Mouse (Mus musculus) left cerebral cortex, postnatal 10 days (tissue): ENCODE data around the gene Fam120c. TPM values are rescaled to one million over a fixed set of nuclear protein-coding genes. Genes with fewer than 3 reads are reported as not detected.

Experiments used
- DNase-seq, 2 experiments: peaks; one replicate each; pipeline ENCODE4 v3.0.0; 2021 to 2022; ENCODE audit warnings: low spot score in 2 of 2, mixed read lengths in 1 of 2; ENCODE audit errors: extremely low spot score in 1 of 2
- intact Hi-C: fragments of 180-260 bp; cut with DNase I; formaldehyde crosslinking; loops from one replicate; pipeline ENCODE4 v1.15.1; 2025
- total RNA-seq, 2 experiments: library from RNA; stranded (reverse); gene quantifications; 2 replicates each; pipeline ENCODE4 v1.2.3; 2021

Fam120c gene
- total RNA-seq, 2 experiments from 2014 or later: 40.3 to 40.5 TPM

DNA sequence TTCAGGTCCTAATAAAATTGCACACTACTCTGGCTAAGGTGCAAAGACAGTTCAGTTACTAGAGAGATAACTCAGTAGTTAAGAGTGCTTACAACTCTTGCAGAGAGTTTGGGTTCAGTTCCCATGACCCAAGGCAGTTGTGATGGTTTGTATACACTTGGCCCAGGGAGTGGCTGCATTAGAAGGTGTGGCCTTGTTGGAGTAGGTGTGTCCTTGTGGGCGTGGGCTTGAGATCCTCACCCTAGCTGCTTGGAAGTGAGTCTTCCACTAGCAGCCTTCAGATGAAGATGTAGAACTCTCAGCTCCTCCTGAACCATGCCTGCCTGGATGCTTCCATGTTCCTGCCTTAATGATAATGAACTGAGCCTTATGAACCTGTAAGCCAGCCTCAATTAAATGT lies 174.2 kb downstream of the Fam120c start:
- no peak for DNase-seq
- intact Hi-C loops: no loop called here

DNA sequence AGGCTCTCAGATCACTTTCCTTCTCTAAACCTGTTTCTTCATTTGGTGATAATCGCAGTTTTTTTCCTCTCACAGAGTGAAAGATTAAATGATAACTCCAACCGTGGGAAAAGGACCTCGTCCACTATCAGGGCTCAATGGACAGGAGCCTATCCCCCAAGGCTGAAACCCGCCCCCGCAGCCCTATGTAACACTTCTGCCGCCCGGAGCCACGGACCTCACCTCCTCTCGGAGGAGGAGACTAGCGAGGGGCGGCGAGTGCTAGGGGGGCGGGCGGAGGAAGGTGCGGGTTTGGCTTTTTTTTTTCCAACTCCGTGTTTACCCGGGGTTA lies 176.1 kb downstream of the Fam120c start:
- intact Hi-C loops: no loop called here
- no peak for DNase-seq

DNA sequence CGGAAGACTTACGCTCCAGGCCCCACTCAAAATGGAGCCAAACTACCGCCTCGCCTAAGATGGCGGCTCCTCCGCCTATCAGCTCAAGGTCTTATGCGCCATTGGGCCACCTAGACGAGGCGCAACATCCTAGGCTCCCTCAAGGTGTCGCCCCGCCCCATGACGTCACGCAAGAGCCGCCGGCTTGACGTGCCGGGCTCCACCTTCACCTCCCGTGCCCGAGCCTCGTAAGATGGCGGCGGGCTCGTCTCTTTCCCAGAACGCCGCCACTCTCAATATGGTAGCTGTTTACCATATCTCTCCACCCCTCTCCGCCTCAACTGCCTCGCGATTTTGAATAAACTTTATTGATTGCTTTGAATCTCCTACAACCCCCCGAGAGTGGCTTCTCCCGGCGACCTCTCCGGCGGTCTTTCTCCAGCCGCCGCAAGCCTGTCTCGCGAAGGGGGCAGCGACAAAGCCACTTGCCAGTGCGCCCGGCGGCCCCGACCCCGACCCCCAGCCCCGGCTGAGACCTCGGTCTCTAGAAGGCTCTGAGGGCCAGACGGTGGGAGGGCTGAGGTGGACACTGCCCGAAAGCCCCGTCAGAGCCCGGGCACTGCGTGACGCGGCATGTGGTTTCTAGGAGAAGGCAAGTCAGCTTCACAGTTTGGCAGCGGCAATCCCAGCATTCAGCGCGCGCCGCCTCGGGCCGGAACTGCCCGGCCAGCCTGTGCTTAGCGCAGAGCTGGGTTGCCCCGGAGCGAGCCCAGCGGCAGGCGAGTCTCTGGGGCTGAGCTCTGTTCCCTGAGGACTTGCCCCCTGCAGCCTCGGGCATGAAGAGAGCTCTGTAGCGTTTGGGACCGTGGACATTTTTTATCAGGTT lies 176.7 kb downstream of the Fam120c start, which contains the start of gene Phf8:
TSS of gene Phf8 (plus strand) at position 215 of the 865 bp plus-strand sequence.
- intact Hi-C loops: no loop called here
- peak; percentile 91 to 97 for DNase-seq

Other genes with a start within 250 kb of the Fam120c start
- gene Tsr2, start 247.6 kb upstream of the Fam120c start, total RNA-seq: 10 to 100 TPM; 51.7 to 61.3 TPM
- gene Wnk3, start 146.1 kb upstream of the Fam120c start, total RNA-seq: 10 to 100 TPM; 35.1 to 40.9 TPM
- 10 to 100 TPM; 28.5 to 32.4 TPM for gene Phf8, start 176.5 kb downstream of the Fam120c start, total RNA-seq